Mouse (Mus musculus): ENCODE results near the gene Npm3. TPM values are rescaled to one million over a fixed set of nuclear protein-coding genes. Genes with fewer than 3 reads are reported as not detected.

The Npm3 gene
- polyA plus RNA-seq (2015; fragmentation: Nextera tagmentation; extraction: Ambion mirVana), result 4.6 and 6.1 TPM in 2 replicates

- Histone ChIP-seq H3K4me1 (ENCODE audit: control insufficient read depth, low read depth, low read length) (peaks cover 22% of the 10 kb centered on the region), H3K9ac (ENCODE audit: low read depth, low read length) (peak within 1 kb of the TSS; percentile 80), H3K27ac (ENCODE audit: low read length) (no peak within 1 kb of the TSS), H3K36me3 (ENCODE audit: control insufficient read depth, insufficient read depth) (peaks cover 25% of the 10 kb centered on the region), H3K4me2 (ENCODE audit: low read depth, low read length) (peak within 1 kb of the TSS; percentile 95), H3K27me3 (ENCODE audit: control insufficient read depth, insufficient read depth, low read depth, low read length) (peaks cover 21% of the 10 kb centered on the region), H3K4me3 (ENCODE audit: low read depth, low read length) (peak within 1 kb of the TSS; percentile 87), H3K9me3 (replicated peaks; ENCODE audit: control insufficient read depth, low read length) (no peaks in the 10 kb centered on the region)
- ATAC-seq (ENCODE audit: low read depth), result peak; percentile 78
- WGBS (ENCODE audit: insufficient replicate concordance), result under 1% methylated on average over 58 of the region's 60 CpGs
These were observed at the start of gene Npm3 for GRCm38 (mm10) chr19:45749243-45750043. Npm3 (minus strand) TSS chr19:45749591.

GRCm38 (mm10) chr19:45796879-45797278 lies 47.5 kb upstream of the Npm3 start:
- Histone ChIP-seq H3K9me3 (replicated peaks; ENCODE audit: control insufficient read depth, low read length) (no peaks in the 10 kb centered on the region), H3K4me1 (ENCODE audit: control insufficient read depth, low read depth, low read length) (peaks cover 12% of the 10 kb centered on the region), H3K27ac (ENCODE audit: low read length) (no peak overlapping the region), H3K36me3 (ENCODE audit: control insufficient read depth, insufficient read depth) (no peaks in the 10 kb centered on the region), H3K27me3 (ENCODE audit: control insufficient read depth, insufficient read depth, low read depth, low read length) (no peaks in the 10 kb centered on the region), H3K4me3 (ENCODE audit: low read depth, low read length) (no peak overlapping the region), H3K9ac (ENCODE audit: low read depth, low read length) (no peak overlapping the region), H3K4me2 (ENCODE audit: low read depth, low read length) (no peak overlapping the region)
- WGBS (ENCODE audit: insufficient replicate concordance), result 78% methylated on average over 15 of the region's 15 CpGs
- ATAC-seq (ENCODE audit: low read depth), result no peak

DNA sequence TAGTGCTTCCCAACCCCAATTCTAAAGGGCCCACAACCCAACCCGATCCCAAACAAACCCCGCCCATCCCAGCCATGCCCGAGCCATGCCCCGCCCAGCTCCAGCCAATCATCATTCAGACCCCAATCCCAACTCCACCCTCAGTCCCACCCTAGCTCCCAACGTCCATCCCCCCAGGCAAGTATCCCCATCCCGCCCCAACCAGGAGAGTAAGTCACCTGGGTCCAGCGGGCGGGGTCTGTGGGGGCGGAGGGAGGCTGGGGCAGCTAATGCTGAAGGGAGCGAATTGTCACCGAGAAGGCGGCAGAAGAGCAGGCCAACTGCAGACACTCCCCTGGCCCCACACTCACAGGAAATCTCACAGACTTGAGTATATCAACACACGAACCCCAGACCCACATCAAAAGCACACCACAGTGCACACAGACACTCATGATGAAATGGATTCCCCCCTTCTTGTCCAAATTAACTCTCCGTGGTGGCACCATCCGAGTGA lies 46.7 kb upstream of the Npm3 start:
- Histone ChIP-seq H3K9me3 (replicated peaks; ENCODE audit: control insufficient read depth, low read length) (no peaks in the 10 kb centered on the region), H3K4me3 (ENCODE audit: low read depth, low read length) (0 out of 2 replicates have a peak overlapping the region, but pooled peaks have one; percentile 3), H3K27ac (ENCODE audit: low read length) (no peak overlapping the region), H3K27me3 (ENCODE audit: control insufficient read depth, insufficient read depth, low read depth, low read length) (no peaks in the 10 kb centered on the region), H3K4me1 (ENCODE audit: control insufficient read depth, low read depth, low read length) (peaks cover 12% of the 10 kb centered on the region), H3K9ac (ENCODE audit: low read depth, low read length) (no peak overlapping the region; the same call in 1 of the 2 replicates), H3K36me3 (ENCODE audit: control insufficient read depth, insufficient read depth) (no peaks in the 10 kb centered on the region), H3K4me2 (ENCODE audit: low read depth, low read length) (peak overlapping the region; percentile 41)
- peak; percentile 82 for ATAC-seq (ENCODE audit: low read depth)
- 31% methylated on average over 15 of the region's 15 CpGs for WGBS (ENCODE audit: insufficient replicate concordance)

- H3K9ac ChIP-seq (ENCODE audit: low read depth, low read length), result no peak overlapping the region
- no peaks in the 10 kb centered on the region for H3K27me3 ChIP-seq (ENCODE audit: control insufficient read depth, insufficient read depth, low read depth, low read length)
- no peak overlapping the region for H3K27ac ChIP-seq (ENCODE audit: low read length)
- H3K36me3 ChIP-seq (ENCODE audit: control insufficient read depth, insufficient read depth), result no peaks in the 10 kb centered on the region
- peaks cover 18% of the 10 kb centered on the region for H3K4me1 ChIP-seq (ENCODE audit: control insufficient read depth, low read depth, low read length)
- no peaks in the 10 kb centered on the region for H3K9me3 ChIP-seq (replicated peaks; ENCODE audit: control insufficient read depth, low read length)
- no peak for ATAC-seq (ENCODE audit: low read depth)
- H3K4me3 ChIP-seq (ENCODE audit: low read depth, low read length), result no peak overlapping the region
- H3K4me2 ChIP-seq (ENCODE audit: low read depth, low read length), result peak overlapping the region; percentile 41
- 34% methylated on average over 15 of the region's 15 CpGs for WGBS (ENCODE audit: insufficient replicate concordance)
These were observed 46.1 kb upstream of the Npm3 start for GRCm38 (mm10) chr19:45795406-45795944.

DNA sequence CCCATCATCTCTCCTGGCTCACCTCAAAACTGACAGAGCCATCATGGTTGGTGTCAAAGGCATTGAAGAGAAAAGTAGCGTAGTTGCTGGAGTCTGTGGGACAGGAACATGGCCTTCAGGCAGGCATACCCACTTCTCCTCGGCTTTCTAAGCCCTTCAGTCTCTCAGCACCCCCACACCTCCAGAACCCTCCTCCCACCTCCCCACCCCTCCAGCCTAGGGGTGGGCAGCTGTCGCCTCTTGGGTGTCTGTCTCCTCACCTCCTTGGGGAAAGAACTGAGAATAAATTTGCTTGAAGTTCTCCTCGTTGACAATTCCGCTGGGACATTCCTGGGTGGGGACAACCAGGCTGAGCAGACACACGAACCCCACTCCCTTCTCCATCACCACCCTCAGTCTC lies 45.3 kb upstream of the Npm3 start:
- Histone ChIP-seq H3K4me2 (ENCODE audit: low read depth, low read length) (no peak overlapping the region), H3K27ac (ENCODE audit: low read length) (no peak overlapping the region), H3K4me1 (ENCODE audit: control insufficient read depth, low read depth, low read length) (peaks cover 26% of the 10 kb centered on the region), H3K36me3 (ENCODE audit: control insufficient read depth, insufficient read depth) (no peaks in the 10 kb centered on the region), H3K4me3 (ENCODE audit: low read depth, low read length) (no peak overlapping the region), H3K9ac (ENCODE audit: low read depth, low read length) (no peak overlapping the region), H3K27me3 (ENCODE audit: control insufficient read depth, insufficient read depth, low read depth, low read length) (no peaks in the 10 kb centered on the region), H3K9me3 (replicated peaks; ENCODE audit: control insufficient read depth, low read length) (no peaks in the 10 kb centered on the region)
- WGBS (ENCODE audit: insufficient replicate concordance), result 75% methylated on average over 6 of the region's 6 CpGs
- no peak for ATAC-seq (ENCODE audit: low read depth)

DNA sequence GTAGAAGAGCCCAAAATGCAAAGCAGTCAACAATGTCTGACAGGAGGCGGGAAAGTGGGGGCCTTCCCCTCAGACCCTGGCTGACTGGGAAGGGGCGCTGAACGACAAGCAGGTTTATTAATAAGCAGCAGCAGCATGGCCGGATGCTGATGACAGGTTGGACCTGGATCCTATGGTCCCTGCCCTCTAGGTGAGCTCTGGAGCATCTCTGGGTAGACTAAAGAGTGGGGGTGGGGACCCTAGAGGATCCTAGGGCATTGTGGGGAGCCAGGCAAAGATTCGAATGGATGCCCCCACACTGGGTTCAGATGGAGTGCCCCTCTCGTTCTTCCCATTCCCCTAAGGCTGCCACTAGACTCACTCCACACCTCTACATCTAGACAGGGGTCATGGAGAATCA lies 43.0 kb upstream of the Npm3 start:
- no peak overlapping the region for H3K9ac ChIP-seq (ENCODE audit: low read depth, low read length)
- H3K27me3 ChIP-seq (ENCODE audit: control insufficient read depth, insufficient read depth, low read depth, low read length), result no peaks in the 10 kb centered on the region
- no peak overlapping the region for H3K4me3 ChIP-seq (ENCODE audit: low read depth, low read length)
- no peak for ATAC-seq (ENCODE audit: low read depth)
- peaks cover 28% of the 10 kb centered on the region for H3K4me1 ChIP-seq (ENCODE audit: control insufficient read depth, low read depth, low read length)
- 72% methylated on average over 6 of the region's 6 CpGs for WGBS (ENCODE audit: insufficient replicate concordance)
- no peaks in the 10 kb centered on the region for H3K36me3 ChIP-seq (ENCODE audit: control insufficient read depth, insufficient read depth)
- no peak overlapping the region for H3K27ac ChIP-seq (ENCODE audit: low read length)
- H3K9me3 ChIP-seq (replicated peaks; ENCODE audit: control insufficient read depth, low read length), result no peaks in the 10 kb centered on the region
- no peak overlapping the region for H3K4me2 ChIP-seq (ENCODE audit: low read depth, low read length)

- peak overlapping the region; percentile 56 for H3K4me2 ChIP-seq (ENCODE audit: low read depth, low read length)
- no peaks in the 10 kb centered on the region for H3K9me3 ChIP-seq (replicated peaks; ENCODE audit: control insufficient read depth, low read length)
- peak overlapping the region; percentile 25 for H3K9ac ChIP-seq (ENCODE audit: low read depth, low read length)
- no peaks in the 10 kb centered on the region for H3K36me3 ChIP-seq (ENCODE audit: control insufficient read depth, insufficient read depth)
- peak overlapping the region; percentile 91 for H3K27ac ChIP-seq (ENCODE audit: low read length)
- no peak overlapping the region for H3K4me3 ChIP-seq (ENCODE audit: low read depth, low read length)
- H3K4me1 ChIP-seq (ENCODE audit: control insufficient read depth, low read depth, low read length), result peaks cover 19% of the 10 kb centered on the region
- no peaks in the 10 kb centered on the region for H3K27me3 ChIP-seq (ENCODE audit: control insufficient read depth, insufficient read depth, low read depth, low read length)
- ATAC-seq (ENCODE audit: low read depth), result peak; percentile 99
- 46% methylated on average over 13 of the region's 13 CpGs for whole genome bisulfite sequencing (ENCODE audit: insufficient replicate concordance)
These were observed 40.8 kb upstream of the Npm3 start for GRCm38 (mm10) chr19:45789888-45790874.

- 84% methylated on average over 7 of the region's 7 CpGs for WGBS (ENCODE audit: insufficient replicate concordance)
- peaks cover 21% of the 10 kb centered on the region for H3K4me1 ChIP-seq (ENCODE audit: control insufficient read depth, low read depth, low read length)
- no peak overlapping the region for H3K9ac ChIP-seq (ENCODE audit: low read depth, low read length)
- H3K4me2 ChIP-seq (ENCODE audit: low read depth, low read length), result no peak overlapping the region
- H3K4me3 ChIP-seq (ENCODE audit: low read depth, low read length), result no peak overlapping the region
- H3K36me3 ChIP-seq (ENCODE audit: control insufficient read depth, insufficient read depth), result no peaks in the 10 kb centered on the region
- H3K9me3 ChIP-seq (replicated peaks; ENCODE audit: control insufficient read depth, low read length), result no peaks in the 10 kb centered on the region
- no peak for ATAC-seq (ENCODE audit: low read depth)
- peak overlapping the region; percentile 91; the same call in 1 of the 2 replicates for H3K27ac ChIP-seq (ENCODE audit: low read length)
- H3K27me3 ChIP-seq (ENCODE audit: control insufficient read depth, insufficient read depth, low read depth, low read length), result no peaks in the 10 kb centered on the region
These were observed 40.0 kb upstream of the Npm3 start for GRCm38 (mm10) chr19:45789365-45789764.
